Mouse (Mus musculus) frontal cortex, postnatal 36 days (tissue): Measurements from ENCODE around the gene Cela1.

ENCODE experiments used
- DNase-seq, 2 experiments: peaks; one replicate each; pipeline ENCODE4 v3.0.0; 2022; ENCODE audit warnings: low spot score in 2 of 2

The Cela1 gene

DNA sequence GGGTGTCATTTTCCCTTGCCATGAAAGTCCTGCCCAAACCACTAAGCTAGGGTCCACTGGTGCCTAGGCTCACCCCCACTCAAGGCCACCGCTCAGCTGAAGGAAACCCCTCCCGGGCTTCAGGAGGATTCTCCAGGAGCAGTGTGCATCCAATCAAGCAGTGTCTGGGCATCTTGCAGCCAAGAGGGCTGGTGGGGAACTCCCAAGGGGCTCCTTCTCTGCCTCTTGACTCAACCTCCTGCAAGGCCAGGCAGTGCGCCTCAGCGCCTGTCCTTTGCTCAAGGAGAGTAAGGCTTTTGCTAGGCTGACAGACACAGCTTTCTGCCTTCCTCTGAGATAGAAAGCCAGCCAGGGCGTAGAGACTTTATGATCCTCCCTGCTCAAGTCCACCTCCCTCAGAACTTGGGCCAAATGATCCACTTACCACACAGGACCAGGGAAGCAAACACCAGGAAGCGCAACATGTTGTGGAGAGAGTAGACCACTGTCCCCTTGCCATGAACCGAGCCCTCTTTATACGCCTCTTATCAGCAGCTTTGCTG, at the start of gene Cela1:
Cela1 (minus strand) TSS at position 492 of the 542 bp plus-strand sequence.
- no peak for DNase-seq

DNA sequence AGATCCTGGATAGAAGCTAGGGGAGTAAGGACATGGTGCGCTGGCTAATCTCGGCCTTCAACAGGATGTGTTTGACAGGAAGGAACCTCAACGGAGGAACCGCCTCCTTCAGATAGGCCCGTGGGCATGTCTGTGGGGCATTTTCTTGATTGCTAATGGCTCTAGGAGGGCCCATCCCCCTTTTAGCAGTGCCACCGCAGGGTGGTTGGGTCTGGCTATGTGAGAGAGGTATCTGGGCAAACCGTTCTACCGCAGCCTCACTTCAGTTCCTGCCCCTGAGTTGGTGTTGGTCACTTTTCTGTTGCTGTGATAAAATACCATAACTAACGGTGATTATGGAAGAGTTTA, 48.2 kb upstream of the Cela1 start:
- DNase-seq = no peak

DNA sequence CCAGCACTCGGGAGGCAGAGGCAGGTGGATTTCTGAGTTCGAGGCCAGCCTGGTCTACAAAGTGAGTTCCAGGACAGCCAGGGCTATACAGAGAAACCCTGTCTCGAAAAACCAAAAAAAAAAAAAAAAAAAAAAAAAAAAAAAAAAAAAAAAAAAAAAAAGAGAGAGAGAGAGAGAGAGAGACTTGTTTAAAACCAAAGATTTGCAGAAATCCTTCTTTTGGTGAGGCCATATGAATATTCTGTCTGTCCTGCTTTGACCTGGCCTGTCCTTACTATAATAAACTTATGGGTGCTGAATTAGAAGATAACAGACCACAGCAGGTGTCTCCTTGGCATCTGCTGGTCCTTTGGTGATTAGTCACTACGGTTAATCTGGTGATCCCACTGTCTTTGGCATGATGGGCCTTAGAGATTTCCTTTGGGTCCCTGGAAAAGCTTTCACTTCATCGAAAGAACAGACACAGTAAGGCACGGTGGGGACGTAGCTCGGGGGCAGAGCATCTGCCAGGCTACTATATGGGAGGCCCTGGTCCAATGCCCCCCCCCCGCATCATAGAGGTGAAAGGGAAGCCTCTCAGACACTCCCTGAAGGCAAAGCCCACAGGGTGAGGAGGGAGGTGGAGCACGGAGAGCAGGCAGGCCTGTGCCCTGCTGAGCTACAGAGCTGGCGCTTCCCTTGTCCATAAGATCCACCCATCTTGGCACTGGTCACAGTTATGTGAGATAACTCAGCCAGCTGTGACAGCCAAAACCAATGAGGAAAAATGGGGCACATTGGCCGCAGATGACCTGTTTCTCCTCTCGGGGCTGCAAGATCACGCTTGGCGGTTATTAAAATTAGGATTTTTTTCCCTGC, 47.6 kb upstream of the Cela1 start:
- DNase-seq = no peak

DNA sequence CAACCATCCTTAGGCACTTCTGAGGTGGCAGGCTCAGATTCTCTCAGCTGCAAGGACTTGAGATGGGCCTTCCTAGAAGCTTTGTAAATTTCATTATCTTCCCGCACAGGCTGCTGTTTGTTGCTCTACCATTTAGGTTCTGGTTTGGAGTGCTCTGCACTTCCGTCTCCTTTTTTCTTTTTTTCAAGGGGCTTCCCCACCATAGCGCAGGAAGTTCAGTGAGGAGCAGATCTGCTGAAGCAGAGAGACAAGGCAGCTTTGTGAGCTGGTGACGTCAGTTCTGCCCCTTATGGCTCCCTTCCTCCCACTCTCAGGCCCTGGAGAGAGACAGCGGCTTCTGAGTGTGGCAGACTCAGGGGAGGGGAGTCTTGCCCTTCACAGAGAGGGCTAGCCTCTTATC, 44.9 kb upstream of the Cela1 start:
- no peak for DNase-seq

DNA sequence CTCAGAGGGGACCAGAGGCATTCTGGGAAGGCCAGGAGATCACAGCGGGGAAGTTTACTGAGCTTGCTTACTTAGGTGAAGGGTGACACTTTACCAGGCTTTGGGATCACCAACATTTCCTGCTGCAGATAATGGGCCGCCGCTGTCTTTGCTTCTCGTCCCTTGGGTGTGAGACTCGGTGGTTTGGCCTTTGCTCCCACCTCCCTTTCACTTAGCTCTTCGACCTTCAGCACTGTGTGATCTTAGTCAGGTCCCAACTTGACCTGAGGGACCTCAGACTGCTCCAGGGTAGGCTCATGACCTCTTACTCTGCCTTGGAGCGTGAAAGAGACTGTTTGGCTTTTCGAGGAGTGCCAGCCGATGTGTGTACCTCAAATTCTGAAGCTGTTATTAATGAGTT, 43.4 kb upstream of the Cela1 start:
- no peak for DNase-seq

DNA sequence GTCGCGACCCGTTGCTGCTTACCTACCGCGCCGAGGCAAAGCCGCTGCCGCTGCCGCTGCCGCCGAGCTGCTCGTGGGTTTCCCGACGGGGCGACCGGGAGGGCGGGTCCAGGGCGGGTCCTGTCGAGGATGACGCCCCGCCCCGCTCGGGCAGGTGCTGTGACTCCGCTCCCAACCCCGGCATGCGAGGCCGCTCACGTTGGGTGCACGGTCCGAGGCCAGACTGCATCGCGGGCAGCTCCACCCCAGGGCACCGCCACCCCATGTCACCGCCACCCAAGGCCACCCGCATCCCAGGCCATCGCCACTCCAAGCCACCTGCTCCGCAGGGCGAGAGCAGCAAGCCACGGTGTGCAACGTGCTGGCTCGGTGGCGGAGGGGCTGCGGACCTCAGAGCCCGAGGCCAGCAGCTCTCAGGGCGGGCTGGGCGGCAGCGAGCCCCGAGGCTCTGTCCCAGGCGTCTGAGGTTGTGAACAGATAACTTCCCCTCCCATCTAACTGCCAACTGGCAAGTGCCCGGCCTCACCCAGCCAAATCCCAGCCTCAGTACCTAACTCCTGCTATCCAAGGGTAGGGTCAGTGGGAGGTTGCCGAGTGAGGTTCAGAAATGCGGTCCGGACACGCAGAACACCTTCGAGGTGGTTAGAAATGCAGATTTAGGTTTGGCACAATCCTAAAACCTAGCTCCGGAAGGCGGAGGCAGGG, 41.7 kb upstream of the Cela1 start, which contains the start of gene Galnt6:
Galnt6 (minus strand) TSS at position 96 of the 705 bp plus-strand sequence.
- DNase-seq = no peak

DNA sequence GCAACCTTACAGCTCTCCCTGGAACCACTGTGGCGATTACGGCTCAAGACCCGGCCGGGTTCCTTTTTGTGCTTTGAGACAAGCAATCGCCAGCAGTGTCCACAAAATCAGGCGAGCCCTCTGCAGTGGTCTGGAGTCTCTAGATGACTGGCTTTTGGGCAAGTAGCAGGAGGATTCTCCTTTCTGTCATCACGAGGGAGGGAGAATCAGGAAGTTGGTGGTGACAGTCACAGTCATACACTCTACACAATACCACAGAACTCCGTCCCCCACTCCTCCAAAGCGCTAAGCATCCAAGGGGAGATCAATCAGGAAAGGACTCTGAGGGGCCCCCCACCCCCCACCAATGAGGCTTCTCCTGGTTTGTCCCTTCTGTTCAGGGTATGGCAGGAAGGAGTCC, 40.9 kb upstream of the Cela1 start:
- no peak for DNase-seq

DNA sequence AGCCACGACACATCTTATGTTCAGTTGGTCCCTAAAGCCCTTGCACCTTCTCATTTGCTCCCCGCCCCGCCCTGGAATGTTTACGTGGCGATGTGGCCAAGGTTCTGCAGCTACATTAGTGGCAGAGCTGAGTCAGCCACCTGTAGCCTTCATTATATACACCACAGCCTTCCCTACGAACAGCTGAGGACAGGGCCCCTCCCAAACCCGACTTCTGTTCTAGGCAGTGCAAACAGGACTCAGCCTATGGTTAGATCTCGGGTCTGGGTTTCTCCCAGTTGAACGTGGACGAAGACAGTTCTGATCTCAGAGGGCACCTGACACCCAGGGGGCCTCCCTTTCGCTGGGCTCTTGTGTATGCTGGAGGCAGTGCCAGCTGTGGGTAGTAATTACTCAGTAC, 40.1 kb upstream of the Cela1 start:
- DNase-seq = no peak

DNA sequence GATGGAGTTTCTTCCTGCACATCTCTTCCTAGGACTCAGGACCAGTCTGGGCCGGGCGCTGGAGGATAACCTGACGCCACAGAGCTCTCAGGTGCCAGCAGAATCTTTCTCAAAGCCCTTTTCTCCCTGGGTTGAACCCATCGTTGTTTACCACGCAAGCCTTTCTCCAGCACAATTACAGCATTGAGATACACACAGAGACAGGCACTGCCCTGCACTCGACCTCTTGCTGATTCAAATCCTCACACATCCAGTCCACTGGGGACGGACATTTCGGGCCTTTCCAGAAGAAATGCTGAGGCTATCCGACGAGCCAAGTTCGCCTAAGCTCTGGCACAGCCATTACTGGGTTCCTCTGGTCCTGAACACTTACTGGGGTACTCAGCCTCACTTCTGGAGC, 39.0 kb upstream of the Cela1 start:
- DNase-seq = no peak

DNA sequence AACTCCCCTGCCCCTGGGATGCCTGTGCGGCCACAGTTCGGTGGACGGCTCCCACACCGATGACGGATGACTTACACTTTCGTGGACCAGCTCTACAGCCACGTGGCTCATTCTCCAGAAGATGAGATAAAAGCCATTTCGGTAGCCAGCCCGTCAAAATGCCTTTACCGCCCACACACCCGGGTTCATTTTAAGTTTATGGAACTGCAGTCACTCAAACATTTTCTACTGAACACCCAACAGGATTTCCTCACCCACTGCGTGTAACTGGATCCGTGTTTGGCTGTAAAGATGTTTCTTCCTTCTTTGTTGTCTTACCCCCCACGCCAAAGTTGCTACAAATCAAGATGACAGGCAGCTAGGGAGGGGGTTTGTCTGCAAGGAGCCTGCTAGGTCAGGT, 35.8 kb upstream of the Cela1 start:
- DNase-seq = peak in 1 of 2 experiments; percentile 14

DNA sequence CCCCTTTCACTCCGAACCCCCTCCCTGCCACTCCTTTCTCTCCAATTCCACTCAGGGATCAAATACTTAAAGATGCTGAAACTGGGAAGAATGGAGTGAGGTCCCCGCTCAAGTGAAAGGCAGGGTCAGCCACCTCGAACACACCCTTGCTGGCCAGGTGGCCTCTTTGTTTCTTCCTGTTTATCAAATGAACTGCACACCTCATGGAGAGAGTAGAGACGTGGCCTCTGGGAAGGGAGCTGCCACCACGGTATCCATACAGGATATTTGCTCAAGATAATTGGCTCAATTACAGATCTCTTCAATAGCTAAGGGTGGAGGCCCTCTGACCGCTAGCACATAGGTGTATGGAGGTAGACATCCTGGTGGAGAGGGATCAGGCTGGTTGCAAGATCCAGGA, 34.8 kb upstream of the Cela1 start:
- DNase-seq = no peak

DNA sequence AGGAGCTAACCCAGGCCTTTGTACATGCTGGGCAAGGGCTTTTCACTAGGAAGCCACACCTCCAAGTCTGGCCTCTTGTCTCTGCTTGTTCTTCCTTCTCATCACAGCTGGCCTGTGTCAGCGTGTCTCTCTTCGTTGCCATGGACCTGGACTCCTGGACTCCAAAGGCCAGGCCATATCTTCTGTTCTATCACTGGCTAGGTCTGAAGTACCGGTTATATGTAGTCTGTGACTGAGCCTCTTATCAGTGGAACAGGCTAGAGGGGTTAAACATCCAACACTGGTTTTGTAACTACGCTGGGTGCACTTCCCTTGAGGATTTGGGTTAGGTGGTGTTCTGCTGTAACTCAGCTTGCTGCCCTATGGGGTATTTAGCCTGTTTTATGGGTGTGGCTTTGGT, 34.3 kb upstream of the Cela1 start:
- DNase-seq = no peak

DNA sequence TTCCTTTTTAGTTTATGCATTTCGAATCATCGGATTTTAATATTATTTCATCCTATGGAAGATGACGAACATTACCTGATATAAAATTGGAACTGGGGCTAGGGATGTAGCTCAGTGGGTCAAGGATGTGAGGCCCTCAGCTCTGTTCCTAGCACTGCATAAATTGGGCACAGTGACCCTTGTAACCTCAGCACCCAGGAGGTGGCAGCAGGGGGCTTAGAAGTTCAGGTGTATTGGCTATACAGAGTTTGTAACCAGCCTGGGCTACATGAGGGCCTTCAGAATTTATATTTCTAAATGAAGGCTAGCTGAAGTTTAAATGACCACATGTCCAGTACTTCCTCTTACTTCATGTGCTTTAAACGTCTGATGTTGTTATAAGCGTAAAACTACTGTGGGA, 33.7 kb upstream of the Cela1 start:
- DNase-seq = no peak

DNA sequence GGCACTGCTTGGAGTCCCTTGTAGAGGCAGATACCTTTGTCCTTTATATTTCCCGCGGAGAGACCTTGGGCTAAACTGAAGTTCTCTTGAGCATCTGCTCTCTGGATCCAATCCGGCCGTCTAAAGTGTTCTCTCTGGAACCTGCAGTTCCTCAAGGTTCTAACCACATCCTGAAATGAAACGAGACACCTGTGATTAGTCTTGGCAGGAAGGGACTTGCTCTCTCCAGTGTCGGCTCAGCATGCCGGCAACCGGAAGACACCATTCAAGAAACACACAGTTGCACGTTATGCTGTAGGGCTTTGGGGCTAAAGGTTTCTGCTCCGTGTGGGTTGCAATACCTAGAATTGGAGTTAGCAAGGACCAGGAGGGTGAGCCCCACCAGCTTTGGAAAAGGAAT, 32.3 kb upstream of the Cela1 start:
- no peak for DNase-seq

DNA sequence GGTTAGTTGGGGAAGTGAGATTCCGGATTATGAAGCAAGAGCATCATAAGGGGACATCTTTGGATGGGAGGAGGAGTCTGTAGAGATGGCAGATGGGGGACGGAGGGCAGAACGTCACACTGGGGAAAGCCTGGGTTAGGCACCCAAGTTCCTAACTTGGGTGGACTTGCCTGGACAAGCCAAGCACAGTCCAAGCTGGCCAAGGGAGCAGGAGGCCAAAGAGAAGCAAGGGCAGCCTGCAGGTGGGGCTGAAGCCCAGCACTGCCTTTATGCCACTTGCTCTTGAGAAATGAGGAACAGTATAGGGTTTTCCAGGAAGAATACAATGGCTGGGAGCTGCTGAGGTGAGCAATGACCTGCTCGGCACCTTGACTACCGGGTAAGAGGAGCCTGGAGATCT, 31.5 kb upstream of the Cela1 start:
- no peak for DNase-seq

DNA sequence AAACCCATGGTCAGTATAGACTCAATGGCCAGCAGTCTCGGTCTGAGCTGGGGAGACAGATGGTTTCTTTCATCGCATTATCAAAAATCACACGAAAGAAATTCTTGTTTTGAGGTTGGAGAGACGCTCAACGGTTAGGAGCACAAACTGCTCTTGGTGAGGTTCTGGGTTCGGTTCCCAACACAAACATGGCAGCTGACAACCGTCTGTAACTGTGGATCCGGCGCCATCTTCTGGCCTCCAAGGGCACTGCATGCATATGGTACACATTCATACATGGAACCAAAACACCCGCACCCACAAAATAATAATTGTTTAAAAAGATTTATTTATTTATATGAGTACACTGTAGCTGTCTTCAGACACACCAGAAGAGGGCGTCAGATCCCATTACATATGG, 30.9 kb upstream of the Cela1 start:
- DNase-seq = no peak

DNA sequence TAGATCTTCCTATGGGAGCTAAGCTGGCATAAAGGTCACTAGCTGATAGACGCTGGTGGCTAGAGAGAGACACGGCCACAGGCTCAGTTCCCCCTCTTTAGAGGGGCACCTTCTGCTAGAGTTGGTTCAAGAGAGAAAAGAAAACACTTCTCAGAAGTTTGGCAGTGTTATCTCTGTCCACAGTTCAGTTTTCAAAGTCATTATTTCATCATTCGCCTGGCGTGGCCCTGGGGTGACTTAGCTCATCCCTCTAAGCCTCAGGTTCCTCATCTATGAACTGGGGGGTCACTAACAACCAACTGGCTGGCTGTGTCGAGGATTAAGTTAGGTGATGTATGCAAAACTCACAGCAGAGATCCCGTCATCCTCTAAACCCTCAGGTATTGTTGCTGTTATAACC, 30.2 kb upstream of the Cela1 start:
- no peak for DNase-seq

DNA sequence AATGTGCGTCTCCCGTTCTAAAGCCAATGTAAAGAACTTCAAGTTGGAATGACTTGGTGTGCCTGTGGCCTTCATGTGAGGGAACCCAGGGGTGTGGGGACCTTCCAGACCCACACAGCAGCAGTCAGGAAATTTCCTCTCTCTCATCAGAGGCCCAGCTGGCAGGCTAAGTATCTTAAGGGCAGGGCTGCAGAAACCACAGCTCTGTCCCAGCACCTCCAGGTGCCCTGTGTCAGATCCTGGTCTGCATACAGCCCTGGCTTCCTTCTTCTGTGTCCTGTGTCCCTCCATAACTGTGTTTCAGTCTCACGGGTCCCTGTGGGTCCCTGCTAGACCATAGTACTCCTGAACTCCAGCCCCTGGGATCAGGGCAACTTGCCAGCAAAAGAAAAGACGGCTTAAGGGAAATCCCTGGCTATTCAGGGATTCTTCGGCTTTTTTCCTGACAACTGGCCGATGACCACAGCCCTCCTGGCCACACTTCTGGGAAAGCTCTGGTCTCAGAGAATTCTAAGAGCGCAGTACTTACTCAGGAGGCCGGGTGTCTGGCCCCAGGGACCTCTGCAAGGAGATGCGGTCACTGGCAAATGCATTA, 27.8 kb upstream of the Cela1 start:
- no peak for DNase-seq

DNA sequence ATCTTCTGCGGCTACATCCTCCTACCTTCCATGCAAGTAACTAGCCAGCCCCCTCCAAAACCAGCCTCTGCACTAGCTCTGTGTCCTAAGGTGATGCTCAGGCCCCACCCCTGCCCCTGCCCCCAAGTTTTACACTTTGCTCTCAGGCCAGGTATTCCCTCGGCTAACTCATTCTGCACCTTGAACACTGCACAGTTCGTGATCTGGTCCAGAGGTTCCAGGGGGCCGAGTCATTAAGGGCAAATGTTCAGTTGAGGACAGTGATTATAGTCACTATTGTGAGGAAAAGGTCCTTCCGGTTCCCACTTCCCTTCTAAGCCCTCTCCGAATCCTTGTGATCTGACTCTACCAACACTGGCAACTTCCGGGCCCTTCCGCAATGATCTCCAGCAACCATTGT, 26.7 kb upstream of the Cela1 start:
- no peak for DNase-seq

DNA sequence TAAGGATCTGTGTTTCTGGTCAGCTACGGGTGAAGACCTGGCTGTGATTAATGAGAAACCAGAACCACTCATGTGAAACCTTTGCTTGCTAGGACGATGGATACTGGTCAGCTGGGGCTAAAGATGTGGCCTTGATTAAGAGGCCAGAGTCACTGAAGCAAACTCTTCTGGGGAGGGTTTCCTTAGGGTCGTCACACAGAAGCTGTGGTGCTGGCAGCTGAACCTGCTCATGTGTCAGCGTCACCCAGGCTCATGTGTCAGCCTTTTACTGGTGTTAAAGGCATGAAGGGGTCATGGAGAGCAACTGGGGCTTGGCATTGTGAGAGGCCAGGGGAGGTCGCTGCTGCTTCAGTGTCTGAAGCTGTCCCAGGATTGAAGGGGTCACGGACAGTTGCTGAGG, 23.1 kb upstream of the Cela1 start:
- DNase-seq = no peak

DNA sequence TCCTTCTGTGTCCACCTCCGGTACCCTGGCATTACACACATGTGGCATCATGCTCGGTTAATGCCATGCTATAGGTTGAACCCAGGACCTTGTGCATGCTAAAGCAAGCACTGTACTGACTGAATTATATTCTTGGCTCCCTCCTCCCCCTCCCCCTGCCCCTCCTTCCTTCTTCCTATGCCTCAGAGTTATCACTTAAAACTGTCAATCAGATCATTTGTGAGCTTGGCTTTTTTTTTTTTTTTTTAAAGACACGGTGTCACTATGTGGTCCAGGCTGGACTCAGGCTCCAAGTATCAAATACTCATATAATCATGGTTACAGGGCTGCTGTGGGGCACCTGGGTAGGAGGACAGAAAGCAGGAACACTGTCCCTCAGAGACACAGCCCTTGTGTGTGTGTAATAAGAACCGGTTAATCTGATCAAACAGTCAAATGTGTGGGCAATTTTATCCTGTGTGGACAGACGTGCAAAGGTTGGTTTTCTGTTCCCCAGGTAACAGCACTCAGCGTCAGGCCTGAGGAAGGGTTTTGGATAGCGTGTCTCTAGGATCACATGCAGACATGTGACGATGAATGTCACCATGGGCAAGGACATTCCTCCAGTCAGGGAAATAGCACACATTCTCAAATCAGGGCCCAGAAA, 20.8 kb upstream of the Cela1 start:
- DNase-seq = no peak

DNA sequence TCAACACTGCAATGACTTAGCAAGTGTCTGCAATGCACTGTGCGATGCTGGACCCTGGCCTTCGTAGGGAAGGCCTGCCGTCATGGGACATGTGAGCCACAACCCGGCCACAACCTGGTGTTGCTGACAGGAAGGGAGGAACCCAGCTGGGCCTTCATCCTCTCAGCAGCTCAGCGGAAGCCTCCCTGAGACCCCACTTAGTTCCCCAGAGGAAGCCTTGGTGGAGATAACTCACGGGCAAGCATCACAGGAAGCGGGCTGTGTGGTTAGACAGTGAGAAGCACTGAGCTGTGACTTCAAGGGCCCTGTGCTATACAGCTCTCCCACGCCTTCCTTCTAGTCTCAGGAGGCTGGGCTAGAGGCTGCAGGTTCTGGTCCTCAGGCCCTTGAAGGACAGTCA, 18.5 kb upstream of the Cela1 start:
- no peak for DNase-seq
